Mouse (Mus musculus): ENCODE results near the gene Fgf8. TPM values are rescaled to one million over a fixed set of nuclear protein-coding genes. Genes with fewer than 3 reads are reported as not detected.
A peak's percentile ranks its signal among the peaks of the same experiment; 100 is the strongest.

The Fgf8 gene
- polyA plus RNA-seq, 1 experiment from 2014 or later: 3.1 TPM

DNA sequence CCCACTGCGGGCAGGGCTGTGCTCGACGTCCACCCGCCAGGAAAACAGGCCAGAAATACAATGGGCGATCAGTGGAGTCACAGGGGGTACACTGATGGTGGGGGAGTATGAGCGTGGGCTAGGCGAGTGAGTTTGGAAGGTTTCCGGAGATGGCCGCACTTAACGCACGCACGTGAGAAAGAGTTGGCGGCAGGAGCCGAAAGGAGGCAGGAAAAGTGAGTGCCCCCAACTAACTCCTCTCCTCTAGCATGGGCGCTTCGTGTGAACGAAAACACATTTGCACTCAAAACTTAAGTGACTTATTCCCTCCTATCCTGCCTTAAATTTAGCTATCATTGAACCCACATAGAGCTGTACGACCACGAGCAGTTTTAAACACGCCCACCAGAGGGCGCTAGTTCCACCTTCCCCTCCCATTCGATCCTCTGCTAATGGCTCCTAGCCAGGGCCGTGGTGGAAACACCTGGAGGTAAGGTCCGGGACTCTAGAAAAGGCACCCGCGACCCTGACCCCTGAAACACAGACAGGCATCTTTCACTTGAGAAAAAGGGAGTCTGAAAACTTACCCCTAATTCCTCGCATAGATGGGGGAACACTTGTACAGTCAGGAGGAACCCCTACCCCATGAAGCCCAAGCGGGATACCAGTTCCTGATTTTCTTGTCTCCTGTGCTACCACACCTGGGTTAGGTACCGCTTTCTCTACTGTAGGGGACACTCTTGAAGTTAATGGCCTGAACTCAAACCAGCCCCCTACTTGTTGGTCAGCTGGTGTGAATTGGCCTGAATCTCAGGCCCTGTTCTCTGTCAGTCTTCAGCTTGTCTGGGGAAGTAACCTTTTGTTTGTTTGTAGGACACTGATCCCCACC lies 3.7 kb upstream of the Fgf8 start:
- Histone ChIP-seq H3K9me3 (replicated peaks) (no peaks in the 10 kb centered on the region), H3K36me3 (peaks cover under 1% of the 10 kb centered on the region; the same call in 1 of the 2 replicates), H3K27me3 (peaks cover 68% of the 10 kb centered on the region), H3K27ac (no peak overlapping the region), H3K4me1 (peaks cover 41% of the 10 kb centered on the region), H3K9ac (0 out of 2 replicates have a peak overlapping the region, but pooled peaks have one; percentile 3), H3K4me3 (no peak overlapping the region), H3K4me2 (replicated peaks) (no peak overlapping the region)
- 7% methylated on average over 29 of the region's 29 CpGs for WGBS
- no peak for ATAC-seq (ENCODE audit: low FRiP score)

GRCm38 (mm10) chr19:45745344-45746152 lies 2.8 kb upstream of the Fgf8 start:
- Histone ChIP-seq H3K4me2 (replicated peaks) (0 out of 2 replicates have a peak overlapping the region, but pooled peaks have one; percentile 6), H3K27ac (no peak overlapping the region), H3K9ac (0 out of 2 replicates have a peak overlapping the region, but pooled peaks have one; percentile 3), H3K36me3 (no peaks in the 10 kb centered on the region), H3K4me1 (peaks cover 47% of the 10 kb centered on the region), H3K4me3 (no peak overlapping the region), H3K9me3 (replicated peaks) (no peaks in the 10 kb centered on the region), H3K27me3 (peaks cover 77% of the 10 kb centered on the region)
- no peak for ATAC-seq (ENCODE audit: low FRiP score)
- 2% methylated on average over 32 of the region's 32 CpGs for WGBS

DNA sequence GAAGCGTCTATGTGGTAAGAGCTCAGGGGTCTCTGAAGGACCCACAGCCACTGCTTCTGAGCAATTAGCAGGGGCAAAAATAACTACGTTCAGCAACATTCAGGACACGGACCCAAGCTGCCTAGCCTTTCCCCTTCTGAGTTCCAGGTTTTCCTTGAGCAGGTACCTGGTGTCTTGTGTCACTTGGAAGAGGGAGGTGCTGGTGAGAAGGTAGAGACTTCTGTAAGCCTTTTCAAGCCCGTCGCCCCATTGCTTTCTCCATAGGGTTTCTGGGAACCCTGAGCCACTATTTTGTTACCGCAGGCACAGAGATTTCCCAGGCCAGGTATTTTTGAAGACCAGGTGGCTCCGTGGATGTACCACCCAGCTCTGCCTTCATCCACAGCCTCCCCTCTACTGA lies 904 bp upstream of the Fgf8 start:
- Histone ChIP-seq H3K4me1 (peaks cover 39% of the 10 kb centered on the region), H3K4me2 (replicated peaks) (no peak overlapping the region), H3K27ac (no peak overlapping the region), H3K27me3 (peaks cover 94% of the 10 kb centered on the region), H3K4me3 (no peak overlapping the region), H3K36me3 (no peaks in the 10 kb centered on the region), H3K9me3 (replicated peaks) (no peaks in the 10 kb centered on the region), H3K9ac (no peak overlapping the region)
- WGBS: 15% methylated on average over 7 of the region's 7 CpGs
- no peak for ATAC-seq (ENCODE audit: low FRiP score)

- 1% methylated on average over 17 of the region's 44 CpGs for WGBS
- H3K4me3 ChIP-seq: peak overlapping the region; percentile 38
- peaks cover 34% of the 10 kb centered on the region for H3K4me1 ChIP-seq
- ATAC-seq (ENCODE audit: low FRiP score): no peak
- peak overlapping the region; percentile 56 for H3K4me2 ChIP-seq (replicated peaks)
- H3K36me3 ChIP-seq: no peaks in the 10 kb centered on the region
- H3K27ac ChIP-seq: no peak overlapping the region
- H3K27me3 ChIP-seq: peaks cover 94% of the 10 kb centered on the region
- H3K9me3 ChIP-seq (replicated peaks): no peaks in the 10 kb centered on the region
- no peak overlapping the region; the same call in 1 of the 2 replicates for H3K9ac ChIP-seq
Observed at GRCm38 (mm10) chr19:45742984-45743575, 365 bp upstream of the Fgf8 start.

GRCm38 (mm10) chr19:45741431-45742217 lies 1.1 kb downstream of the Fgf8 start:
- Histone ChIP-seq H3K27ac (no peak overlapping the region), H3K4me1 (peaks cover 38% of the 10 kb centered on the region), H3K36me3 (no peaks in the 10 kb centered on the region), H3K9me3 (replicated peaks) (no peaks in the 10 kb centered on the region), H3K9ac (0 out of 2 replicates have a peak overlapping the region, but pooled peaks have one; percentile 2), H3K4me3 (peak overlapping the region; percentile 38), H3K27me3 (peaks cover 98% of the 10 kb centered on the region), H3K4me2 (replicated peaks) (peak overlapping the region; percentile 56)
- WGBS: 1% methylated on average over 45 of the region's 45 CpGs
- ATAC-seq (ENCODE audit: low FRiP score): no peak

DNA sequence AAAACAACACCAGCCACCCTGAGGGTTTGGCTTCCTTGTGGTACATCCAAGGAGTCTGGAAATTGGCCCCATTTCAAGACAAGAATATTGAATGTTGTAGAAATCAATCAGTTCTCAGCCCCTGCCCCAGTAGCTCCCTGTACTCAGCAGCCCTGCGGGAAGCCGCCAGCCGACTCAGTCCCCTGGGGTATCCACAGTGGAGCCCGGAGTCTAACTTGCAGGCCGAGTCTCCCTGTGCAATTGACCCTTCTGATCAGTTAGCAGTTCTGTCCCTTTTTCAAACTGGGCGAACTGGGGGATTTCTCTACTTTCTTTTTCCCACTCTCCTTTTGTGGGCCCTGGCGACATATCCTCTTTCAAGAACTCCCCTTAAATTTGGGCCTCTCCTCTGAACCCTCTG lies 1.9 kb downstream of the Fgf8 start:
- no peaks in the 10 kb centered on the region for H3K36me3 ChIP-seq
- no peak for ATAC-seq (ENCODE audit: low FRiP score)
- no peak overlapping the region for H3K4me3 ChIP-seq
- H3K27ac ChIP-seq: no peak overlapping the region
- H3K4me2 ChIP-seq (replicated peaks): no peak overlapping the region
- H3K4me1 ChIP-seq: peaks cover 38% of the 10 kb centered on the region
- H3K27me3 ChIP-seq: peaks cover 98% of the 10 kb centered on the region
- H3K9me3 ChIP-seq (replicated peaks): no peaks in the 10 kb centered on the region
- no peak overlapping the region for H3K9ac ChIP-seq
- WGBS: 2% methylated on average over 7 of the region's 7 CpGs

GRCm38 (mm10) chr19:45740233-45740632 lies 2.5 kb downstream of the Fgf8 start:
- Histone ChIP-seq H3K9me3 (replicated peaks) (no peaks in the 10 kb centered on the region), H3K36me3 (no peaks in the 10 kb centered on the region), H3K27ac (no peak overlapping the region), H3K4me3 (no peak overlapping the region), H3K9ac (no peak overlapping the region), H3K4me2 (replicated peaks) (no peak overlapping the region), H3K4me1 (peaks cover 33% of the 10 kb centered on the region), H3K27me3 (peaks cover 98% of the 10 kb centered on the region)
- no peak for ATAC-seq (ENCODE audit: low FRiP score)
- 6% methylated on average over 13 of the region's 13 CpGs for WGBS

GRCm38 (mm10) chr19:45738521-45738920 lies 4.2 kb downstream of the Fgf8 start:
- ATAC-seq (ENCODE audit: low FRiP score): no peak
- no peaks in the 10 kb centered on the region for H3K36me3 ChIP-seq
- no peak overlapping the region for H3K4me3 ChIP-seq
- H3K9me3 ChIP-seq (replicated peaks): no peaks in the 10 kb centered on the region
- H3K27me3 ChIP-seq: peaks cover 98% of the 10 kb centered on the region
- 63% methylated on average over 5 of the region's 5 CpGs for WGBS
- no peak overlapping the region for H3K9ac ChIP-seq
- no peak overlapping the region for H3K27ac ChIP-seq
- H3K4me1 ChIP-seq: peaks cover 29% of the 10 kb centered on the region
- H3K4me2 ChIP-seq (replicated peaks): no peak overlapping the region

DNA sequence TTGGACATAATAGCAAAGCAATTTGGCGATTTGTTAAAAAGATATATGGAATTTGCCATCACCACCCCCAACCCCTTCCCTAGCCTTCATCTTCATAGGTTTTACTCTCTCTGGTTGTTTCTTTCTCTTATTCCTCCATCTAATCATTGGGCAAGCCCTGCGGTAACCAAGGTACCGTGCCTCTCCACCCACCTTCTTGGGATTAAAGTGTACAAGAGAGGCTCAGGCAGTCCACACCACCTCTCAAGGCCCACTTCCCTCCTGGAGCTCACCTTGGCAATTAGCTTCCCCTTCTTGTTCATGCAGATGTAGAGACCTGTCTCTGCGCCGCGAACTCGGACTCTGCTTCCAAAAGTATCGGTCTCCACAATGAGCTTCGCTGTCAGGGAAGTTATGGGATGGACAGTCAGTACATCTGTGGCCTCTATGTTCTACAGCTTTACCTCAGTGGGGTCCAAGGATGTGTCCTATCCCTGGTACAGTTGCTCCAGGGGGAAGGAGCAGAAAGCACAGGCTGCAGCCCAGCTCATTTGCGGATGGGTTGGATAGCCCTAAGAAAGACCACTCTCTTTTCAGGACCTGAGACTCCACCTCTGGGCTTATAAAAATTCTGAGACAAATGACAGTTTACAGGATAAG lies 4.8 kb downstream of the Fgf8 start:
- H3K4me2 ChIP-seq (replicated peaks): no peak overlapping the region
- 67% methylated on average over 10 of the region's 10 CpGs for WGBS

DNA sequence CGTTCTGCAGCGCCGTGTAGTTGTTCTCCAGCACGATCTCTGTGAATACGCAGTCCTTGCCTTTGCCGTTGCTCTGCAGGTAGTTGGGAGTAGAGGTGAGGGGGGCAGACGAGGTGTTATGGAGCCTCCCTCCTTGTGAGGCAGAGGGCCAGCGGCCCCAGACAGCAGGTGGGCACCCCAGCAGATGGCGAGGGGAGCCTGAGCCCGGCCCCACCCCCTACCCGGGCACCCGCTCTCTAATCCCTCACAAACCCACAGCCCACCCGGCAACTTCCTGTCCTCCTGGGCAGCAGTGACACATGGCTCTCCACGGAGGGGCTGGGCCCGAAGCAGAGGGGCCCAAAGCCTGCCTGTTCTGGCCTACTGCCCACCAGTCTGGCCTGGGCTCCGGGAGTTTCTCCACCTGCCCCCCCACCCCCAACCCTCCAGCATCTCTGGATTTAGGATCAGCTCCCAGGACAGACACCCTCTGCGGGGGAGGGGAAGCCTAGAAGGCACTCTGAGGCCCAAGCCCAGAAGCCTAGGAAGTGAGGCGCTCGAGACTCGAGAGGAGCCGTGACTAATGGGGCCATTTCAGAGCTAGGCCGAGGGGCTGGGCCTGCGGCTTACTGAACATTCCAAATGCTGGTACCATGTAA lies 5.4 kb downstream of the Fgf8 start:
- peaks cover 23% of the 10 kb centered on the region for H3K4me1 ChIP-seq
- peak; percentile 71 for ATAC-seq (ENCODE audit: low FRiP score)
- H3K27me3 ChIP-seq: peaks cover 99% of the 10 kb centered on the region
- H3K4me2 ChIP-seq (replicated peaks): peak overlapping the region; percentile 46
- H3K36me3 ChIP-seq: no peaks in the 10 kb centered on the region
- WGBS: 7% methylated on average over 22 of the region's 23 CpGs
- H3K9me3 ChIP-seq (replicated peaks): no peaks in the 10 kb centered on the region
- no peak overlapping the region for H3K27ac ChIP-seq
- peak overlapping the region; percentile 18 for H3K4me3 ChIP-seq
- no peak overlapping the region for H3K9ac ChIP-seq

More for the DNA sequence above, 4.8 kb downstream of the Fgf8 start:
- Histone ChIP-seq H3K36me3 (no peaks in the 10 kb centered on the region), H3K9me3 (replicated peaks) (no peaks in the 10 kb centered on the region), H3K9ac (no peak overlapping the region), H3K4me3 (no peak overlapping the region), H3K27ac (no peak overlapping the region), H3K27me3 (peaks cover 98% of the 10 kb centered on the region), H3K4me1 (peaks cover 28% of the 10 kb centered on the region)
- ATAC-seq (ENCODE audit: low FRiP score): no peak

GRCm38 (mm10) chr19:45736855-45737207 lies 5.9 kb downstream of the Fgf8 start:
- Histone ChIP-seq H3K27ac (no peak overlapping the region), H3K4me2 (replicated peaks) (peak overlapping the region; percentile 46), H3K27me3 (peaks cover 99% of the 10 kb centered on the region), H3K36me3 (no peaks in the 10 kb centered on the region), H3K4me3 (peak overlapping the region; percentile 18), H3K9ac (no peak overlapping the region), H3K4me1 (peaks cover 21% of the 10 kb centered on the region), H3K9me3 (replicated peaks) (no peaks in the 10 kb centered on the region)
- WGBS: under 1% methylated on average over 28 of the region's 28 CpGs
- ATAC-seq (ENCODE audit: low FRiP score): peak; percentile 53; the same call in 1 of the 2 replicates

Measured in hindbrain, embryonic 12.5 days (tissue).